Mouse (Mus musculus): ENCODE data around the gene Ctsh.

GRCm38 (mm10) chr9:90082992-90083391 lies 29.0 kb downstream of the Ctsh start:
- no peak for TF ChIP-seq GATA1 (IDR thresholded peaks at IDR 0.05; ENCODE audit: borderline replicate concordance, low read length)
- TF ChIP-seq FLI1 (IDR thresholded peaks at IDR 0.05; ENCODE audit: low read length), result no peak
